Mouse (Mus musculus) spleen, postnatal 36 days (tissue): ENCODE data around the gene Hapln2.

Experiments used
- DNase-seq, 2 experiments: peaks; one replicate each; pipeline ENCODE4 v3.0.0; 2022; ENCODE audit warnings: low spot score in 2 of 2, mixed read lengths in 1 of 2

Hapln2 gene

GRCm38 (mm10) chr3:88005822-88006786 lies 21.3 kb downstream of the Hapln2 start:
- DNase-seq = no peak

GRCm38 (mm10) chr3:88002291-88002976 lies 24.9 kb downstream of the Hapln2 start:
- no peak for DNase-seq

- no peak for DNase-seq
Observed at GRCm38 (mm10) chr3:88000816-88001595, 26.4 kb downstream of the Hapln2 start.

GRCm38 (mm10) chr3:88000181-88000580 lies 27.2 kb downstream of the Hapln2 start, which contains the start of gene Bcan:
TSS of gene Bcan (minus strand) at chr3:88000230.
- no peak for DNase-seq

- DNase-seq = no peak
Observed at GRCm38 (mm10) chr3:87999243-87999895, 28.0 kb downstream of the Hapln2 start.

- no peak for DNase-seq
Observed at GRCm38 (mm10) chr3:87998747-87999146, 28.6 kb downstream of the Hapln2 start.

GRCm38 (mm10) chr3:87996971-87997614 lies 30.3 kb downstream of the Hapln2 start:
- no peak for DNase-seq

- DNase-seq = no peak
Observed at GRCm38 (mm10) chr3:87996401-87996800, 31.0 kb downstream of the Hapln2 start.

GRCm38 (mm10) chr3:87995331-87995730 lies 32.1 kb downstream of the Hapln2 start:
- no peak for DNase-seq

- no peak for DNase-seq
Observed at GRCm38 (mm10) chr3:87993436-87993835, 33.9 kb downstream of the Hapln2 start.

- no peak for DNase-seq
Observed at GRCm38 (mm10) chr3:87989935-87990334, 37.4 kb downstream of the Hapln2 start.

GRCm38 (mm10) chr3:87988068-87988467 lies 39.3 kb downstream of the Hapln2 start:
- DNase-seq = no peak

GRCm38 (mm10) chr3:87987633-87988032 lies 39.8 kb downstream of the Hapln2 start:
- DNase-seq = peak in 1 of 2 experiments; percentile 20

GRCm38 (mm10) chr3:87986868-87987267 lies 40.5 kb downstream of the Hapln2 start:
- DNase-seq = peak; percentile 78 to 84

- DNase-seq = no peak
Observed at GRCm38 (mm10) chr3:87985505-87986320, 41.7 kb downstream of the Hapln2 start.

- no peak for DNase-seq
Observed at GRCm38 (mm10) chr3:87984094-87984493, 43.3 kb downstream of the Hapln2 start.

- no peak for DNase-seq
Observed at GRCm38 (mm10) chr3:87983627-87984026, 43.8 kb downstream of the Hapln2 start.

- peak in 1 of 2 experiments; percentile 12 for DNase-seq
Observed at GRCm38 (mm10) chr3:87982836-87983601, 44.4 kb downstream of the Hapln2 start.
